Mouse (Mus musculus) stomach, postnatal 0 days (tissue): ENCODE measurements at regions not wholly inside any gene's neighbourhood (a gene's known extent, or its start where the extent isn't known, plus 50 kb on each side); places are given as distances from the start of the nearest gene placed in this dataset.

Source experiments
- ATAC-seq: fragments of 200-750 bp; cut with Nextera tagmentation; 2 replicates; pipeline ENCODE4 v1.8.0; 2017; ENCODE audit not compliant: low FRiP score, low TSS enrichment
- DNase-seq: peaks from one replicate; pipeline ENCODE4 v3.0.0-alpha.2; 2016; ENCODE audit warnings: low spot score
- H3K27ac ChIP-seq: fragments of 300-500 bp; sonication (generic); replicated peaks from 2 replicates; pipeline ENCODE4 v1.5.1; 2014; ENCODE audit warnings: mild to moderate bottlenecking, control low read depth
- H3K27me3 ChIP-seq: fragments of 300-500 bp; sonication (generic); 2 replicates; pipeline ENCODE4 v1.6.1; 2014; ENCODE audit warnings: low read length; ENCODE audit not compliant: control insufficient read depth, insufficient read depth
- H3K36me3 ChIP-seq: fragments of 300-500 bp; sonication (generic); 2 replicates; pipeline ENCODE4 v1.6.1; 2014; ENCODE audit warnings: low read length, mixed read lengths; ENCODE audit not compliant: control insufficient read depth, insufficient read depth
- H3K4me1 ChIP-seq: fragments of 300-500 bp; sonication (generic); replicated peaks from 2 replicates; pipeline ENCODE4 v1.6.1; 2014; ENCODE audit warnings: antibody characterized with exemption; ENCODE audit not compliant: control insufficient read depth, insufficient read depth
- H3K4me2 ChIP-seq: fragments of 300-500 bp; sonication (generic); replicated peaks from 2 replicates; pipeline ENCODE4 v1.6.1; 2014; ENCODE audit warnings: low read depth, mild to moderate bottlenecking, control low read depth, moderate library complexity
- H3K4me3 ChIP-seq: fragments of 300-500 bp; sonication (generic); 2 replicates; pipeline ENCODE4 v1.5.1; 2014; ENCODE audit warnings: low read depth, low read length, control low read depth
- H3K9ac ChIP-seq: fragments of 300-500 bp; sonication (generic); 2 replicates; pipeline ENCODE4 v1.6.1; 2014; ENCODE audit warnings: mild to moderate bottlenecking, low read length, control low read depth, mixed read lengths
- H3K9me3 ChIP-seq: fragments of 300-500 bp; sonication (generic); 2 replicates; pipeline ENCODE4 v1.6.1; 2016; ENCODE audit warnings: low read length; ENCODE audit not compliant: control insufficient read depth
- CTCF ChIP-seq: IDR thresholded peaks from 2 replicates; pipeline ENCODE4 v1.5.1; 2016; ENCODE audit warnings: antibody characterized with exemption, low read depth, mild to moderate bottlenecking, moderate library complexity
- EP300 ChIP-seq: optimal IDR thresholded peaks from 2 replicates; pipeline ENCODE3; 2016; ENCODE audit warnings: antibody characterized with exemption
- WGBS: fragments of 180-500 bp; shearing (Covaris S2); extraction: QIAGEN DNeasy Blood & Tissue Kit; methylation state at CpG from one replicate; pipeline ENCODE4 v1.1.7; 2014; 5-methylcytosine and 5-hydroxymethylcytosine counted together

DNA sequence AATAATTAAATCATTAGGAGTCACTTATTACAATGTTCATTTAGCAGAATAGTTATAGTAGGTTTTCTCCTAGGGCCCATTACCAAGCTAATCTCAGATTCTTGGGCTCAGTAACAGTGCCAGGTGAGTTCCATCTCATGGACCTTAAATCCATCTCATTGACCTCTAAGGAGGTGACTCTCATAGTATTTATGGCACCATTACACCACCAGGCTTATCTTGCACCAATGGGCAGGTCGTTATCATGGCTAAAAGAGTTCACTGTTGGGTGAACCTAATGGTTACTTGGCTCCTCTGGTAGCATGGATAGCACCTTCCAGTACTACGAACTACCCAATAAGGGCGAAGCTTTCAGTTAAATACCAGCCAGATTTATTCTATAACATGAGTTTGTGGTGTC lies 123.5 kb downstream of the Chst2 start:
- Histone ChIP-seq H3K27ac (no peak overlapping the region), H3K9me3 (no peaks in the 10 kb centered on the region), H3K27me3 (no peaks in the 10 kb centered on the region), H3K36me3 (no peaks in the 10 kb centered on the region), H3K9ac (no peak overlapping the region), H3K4me3 (no peak overlapping the region), H3K4me2 (no peak overlapping the region), H3K4me1 (no peaks in the 10 kb centered on the region)
- ATAC-seq (no peak), DNase-seq (no peak)
- TF ChIP-seq CTCF (no peak), EP300 (no peak)
- WGBS, result 81% methylated on average over 3 of the region's 3 CpGs

DNA sequence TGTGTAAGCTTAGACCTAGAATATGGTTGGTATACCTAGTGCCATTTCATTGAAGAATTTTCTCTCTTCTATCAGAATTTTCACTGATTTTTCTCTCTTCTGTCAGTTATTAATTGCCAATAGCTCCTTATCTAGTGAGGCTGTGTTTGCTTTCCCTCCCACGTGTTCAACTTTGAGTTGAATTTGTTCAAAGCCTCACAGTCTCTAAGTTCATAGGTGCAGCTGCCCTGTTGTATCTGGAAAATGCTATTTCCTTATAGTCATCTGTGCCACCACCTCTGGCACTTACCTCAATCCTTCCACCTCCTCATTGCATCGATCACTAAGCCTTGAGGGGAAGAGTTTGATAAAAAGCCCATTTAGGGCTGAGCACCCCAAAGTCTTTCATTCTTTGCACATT lies 124.0 kb downstream of the Chst2 start:
- DNase-seq (no peak), ATAC-seq (peak; percentile 75; the same call in 1 of the 2 replicates)
- no peak overlapping the region for H3K27ac ChIP-seq
- no peaks in the 10 kb centered on the region for H3K4me1 ChIP-seq
- H3K27me3 ChIP-seq, result no peaks in the 10 kb centered on the region
- H3K9me3 ChIP-seq, result no peaks in the 10 kb centered on the region
- H3K4me3 ChIP-seq, result no peak overlapping the region
- TF ChIP-seq CTCF (no peak), EP300 (no peak)
- no peaks in the 10 kb centered on the region for H3K36me3 ChIP-seq
- no peak overlapping the region for H3K4me2 ChIP-seq
- WGBS, result 44% methylated on average over 2 of the region's 2 CpGs
- no peak overlapping the region for H3K9ac ChIP-seq
